Mouse (Mus musculus) monocyte, adult 59 days (primary cell): ENCODE results near the gene Dctn3. TPM values are rescaled to one million over a fixed set of nuclear protein-coding genes. Genes with fewer than 3 reads are reported as not detected.

Experiments
- total RNA-seq, 2 experiments: library from RNA; stranded (reverse); gene quantifications; one replicate each; pipeline ENCODE4 v1.2.4; 2023

The Dctn3 gene
- total RNA-seq = 10 to 100 TPM; 61.7 to 62.9 TPM

GRCm38 (mm10) chr4:41722918-41723351 lies at the start of gene Dctn3:
Dctn3 (minus strand) TSS chr4:41723170.

GRCm38 (mm10) chr4:41755338-41756305 lies 32.7 kb upstream of the Dctn3 start, which contains the start of gene Sigmar1:
Sigmar1 (minus strand) TSS chr4:41756157.

GRCm38 (mm10) chr4:41754797-41755337 lies 31.9 kb upstream of the Dctn3 start, which contains the start of gene Galt:
Galt (plus strand) TSS chr4:41755228.

GRCm38 (mm10) chr4:41731052-41731765 lies 8.2 kb upstream of the Dctn3 start, which contains the start of gene Arid3c:
Arid3c (minus strand) TSS chr4:41731142.

GRCm38 (mm10) chr4:41713197-41714067 lies 9.5 kb downstream of the Dctn3 start, which contains the start of gene Rpp25l:
Rpp25l (minus strand) TSS chr4:41713534.

GRCm38 (mm10) chr4:41699783-41700182 lies 23.2 kb downstream of the Dctn3 start, which contains the start of gene Il11ra1:
Il11ra1 (plus strand) TSS chr4:41699989.

GRCm38 (mm10) chr4:41696930-41697841 lies 25.8 kb downstream of the Dctn3 start, which contains the start of gene Cntfr:
Cntfr (minus strand) TSS chr4:41697089.

Other genes starting within 250 kb of the Dctn3 start
- under 1 TPM in 1 of 2 experiments, not detected in 1; 0.79 TPM for gene AI464131, start 220.1 kb downstream of the Dctn3 start, total RNA-seq
- gene 1110017D15Rik, start 205.8 kb downstream of the Dctn3 start, total RNA-seq = not detected
- gene Fam219a, start 153.6 kb downstream of the Dctn3 start, total RNA-seq = 10 to 100 TPM; 24.2 to 27.6 TPM
- gene Dnaic1, start 153.4 kb downstream of the Dctn3 start, total RNA-seq = not detected
- 1 to 10 TPM in 1 of 2 experiments, under 1 TPM in 1; 0.52 to 1.4 TPM for gene Enho, start 82.8 kb downstream of the Dctn3 start, total RNA-seq
- not detected for gene Cntfr, start 26.1 kb downstream of the Dctn3 start, total RNA-seq
- gene Il11ra1, start 23.2 kb downstream of the Dctn3 start, total RNA-seq = 10 to 100 TPM; 18.0 to 18.1 TPM
- gene Rpp25l, start 9.6 kb downstream of the Dctn3 start, total RNA-seq = 10 to 100 TPM; 20.0 to 22.7 TPM
- not detected for gene Arid3c, start 8.0 kb upstream of the Dctn3 start, total RNA-seq
- 10 to 100 TPM; 35.1 to 40.0 TPM for gene Galt, start 32.1 kb upstream of the Dctn3 start, total RNA-seq
- 10 to 100 TPM; 38.6 to 50.0 TPM for gene Sigmar1, start 33.0 kb upstream of the Dctn3 start, total RNA-seq
- gene Ccl27a, start 51.1 kb upstream of the Dctn3 start, total RNA-seq = 1 to 10 TPM; 4.2 to 6.0 TPM
- not detected for gene Gm21541, start 180.4 kb upstream of the Dctn3 start, total RNA-seq
- under 1 TPM in 1 of 2 experiments, not detected in 1; 0.97 TPM for gene Gm20878, start 218.4 kb upstream of the Dctn3 start, total RNA-seq
- not detected for gene Fam205a4, start 242.9 kb upstream of the Dctn3 start, total RNA-seq